Mouse (Mus musculus) intestine, postnatal 0 days (tissue): ENCODE measurements around the gene Lix1l. TPM values are rescaled to one million over a fixed set of nuclear protein-coding genes. Genes with fewer than 3 reads are reported as not detected.

Experiments used
- ATAC-seq: fragments of 200-750 bp; cut with Nextera tagmentation; 2 replicates; pipeline ENCODE4 v1.8.0; 2017; ENCODE audit warnings: mild to moderate bottlenecking, moderate TSS enrichment, moderate library complexity
- H3K27ac ChIP-seq: fragments of 300-500 bp; sonication (generic); 2 replicates; pipeline ENCODE4 v1.5.1; 2014; ENCODE audit warnings: mild to moderate bottlenecking, low read depth, low read length, moderate library complexity
- H3K27me3 ChIP-seq: fragments of 300-500 bp; sonication (generic); replicated peaks from 2 replicates; pipeline ENCODE4 v1.6.1; 2014; ENCODE audit warnings: low read length, mixed read lengths; ENCODE audit not compliant: control insufficient read depth, insufficient read depth
- H3K36me3 ChIP-seq: fragments of 300-500 bp; sonication (generic); 2 replicates; pipeline ENCODE4 v1.6.1; 2014; ENCODE audit warnings: mild to moderate bottlenecking, moderate library complexity; ENCODE audit not compliant: control insufficient read depth, insufficient read depth
- H3K4me1 ChIP-seq: fragments of 300-500 bp; sonication (generic); replicated peaks from 2 replicates; pipeline ENCODE4 v1.6.1; 2014; ENCODE audit warnings: antibody characterized with exemption, low read length, mixed read lengths; ENCODE audit not compliant: control insufficient read depth, insufficient read depth
- H3K4me2 ChIP-seq: fragments of 300-500 bp; sonication (generic); replicated peaks from 2 replicates; pipeline ENCODE4 v1.6.1; 2014; ENCODE audit warnings: low read depth, mild to moderate bottlenecking, moderate library complexity
- H3K4me3 ChIP-seq: fragments of 300-500 bp; sonication (generic); 2 replicates; pipeline ENCODE4 v1.5.1; 2014; ENCODE audit warnings: low read depth, low read length
- H3K9ac ChIP-seq: fragments of 300-500 bp; sonication (generic); 2 replicates; pipeline ENCODE4 v1.6.1; 2014; ENCODE audit warnings: mild to moderate bottlenecking, low read depth, low read length
- H3K9me3 ChIP-seq: fragments of 300-500 bp; sonication (generic); 2 replicates; pipeline ENCODE4 v1.6.1; 2016; ENCODE audit warnings: mixed run types; ENCODE audit not compliant: control insufficient read depth
- CTCF ChIP-seq: sonication (generic); IDR thresholded peaks from 2 replicates; pipeline ENCODE4 v1.5.1; 2016; ENCODE audit warnings: low read depth, mild to moderate bottlenecking, control low read depth, antibody characterized with exemption, moderate library complexity
- WGBS: fragments of 180-500 bp; shearing (Covaris S2); extraction: QIAGEN DNeasy Blood & Tissue Kit; methylation state at CpG from one replicate; pipeline ENCODE4 v1.1.7; 2014; 5-methylcytosine and 5-hydroxymethylcytosine counted together
- polyA plus RNA-seq: library from polyadenylated mRNA; unstranded; fragments of >200 nt; fragmentation: Nextera tagmentation; extraction: Ambion mirVana; gene quantifications from 2 replicates; pipeline ENCODE4 v1.2.1, GENCODE M21; 2015

Gene Lix1l
- polyA plus RNA-seq, 1 experiment from 2014 or later, result 2.2 TPM

DNA sequence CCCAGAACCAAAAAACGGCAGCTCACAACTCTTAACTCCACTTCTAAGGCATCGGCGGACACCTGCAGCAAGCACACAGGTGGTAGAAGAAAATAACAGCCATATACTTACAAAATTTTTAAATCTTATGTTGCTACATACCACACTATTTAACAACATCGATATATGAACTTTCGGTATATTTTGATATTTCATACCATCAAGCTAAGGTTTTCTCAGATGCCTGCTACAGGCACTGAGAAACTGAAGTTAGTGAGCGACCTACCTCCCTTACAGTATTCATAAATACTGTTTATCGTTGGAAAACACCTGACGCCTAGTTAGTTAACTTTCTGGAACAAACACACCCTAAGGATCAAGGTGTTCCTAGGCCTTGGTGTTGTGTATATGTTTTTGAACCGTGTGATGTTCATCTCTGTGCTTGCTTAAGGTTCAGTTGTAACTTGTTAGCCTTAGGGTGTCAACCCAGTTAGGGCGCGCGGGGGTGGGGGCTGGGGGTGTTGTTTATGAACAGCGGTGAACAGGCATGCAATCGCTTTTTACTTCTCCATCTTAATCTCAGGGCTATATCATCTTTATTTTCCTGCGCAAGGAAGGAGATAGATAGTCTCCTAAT, 44.8 kb upstream of the Lix1l start:
- Histone ChIP-seq H3K9me3 (no peaks in the 10 kb centered on the region), H3K4me3 (peak overlapping the region; percentile 65), H3K9ac (peak overlapping the region; percentile 90; the same call in 1 of the 2 replicates), H3K4me2 (peak overlapping the region; percentile 83), H3K27ac (peak overlapping the region; percentile 98), H3K4me1 (0 out of 2 replicates have a peak, but pooled peaks cover 3% of the 10 kb centered on the region), H3K36me3 (peaks cover 21% of the 10 kb centered on the region), H3K27me3 (no peaks in the 10 kb centered on the region)
- ATAC-seq, result no peak
- TF ChIP-seq CTCF, result no peak
- 69% methylated on average over 15 of the region's 15 CpGs for WGBS

GRCm38 (mm10) chr3:96556651-96557635, 44.0 kb upstream of the Lix1l start:
- no peaks in the 10 kb centered on the region for H3K4me1 ChIP-seq
- 5% methylated on average over 22 of the region's 22 CpGs for WGBS
- no peak for ATAC-seq
- TF ChIP-seq CTCF, result no peak
- H3K9ac ChIP-seq, result peak overlapping the region; percentile 90
- H3K4me3 ChIP-seq, result peak overlapping the region; percentile 65
- H3K4me2 ChIP-seq, result peak overlapping the region; percentile 83
- H3K36me3 ChIP-seq, result peaks cover 25% of the 10 kb centered on the region
- no peaks in the 10 kb centered on the region for H3K27me3 ChIP-seq
- no peaks in the 10 kb centered on the region for H3K9me3 ChIP-seq
- peak overlapping the region; percentile 98 for H3K27ac ChIP-seq

- no peaks in the 10 kb centered on the region for H3K4me1 ChIP-seq
- under 1% methylated on average over 26 of the region's 26 CpGs for WGBS
- H3K4me3 ChIP-seq, result peak within 1 kb of the TSS; percentile 65
Observed at GRCm38 (mm10) chr3:96557694-96558093, 43.3 kb upstream of the Lix1l start, which contains the start of gene Txnip. TSS of gene Txnip (plus strand) at chr3:96557957.

DNA sequence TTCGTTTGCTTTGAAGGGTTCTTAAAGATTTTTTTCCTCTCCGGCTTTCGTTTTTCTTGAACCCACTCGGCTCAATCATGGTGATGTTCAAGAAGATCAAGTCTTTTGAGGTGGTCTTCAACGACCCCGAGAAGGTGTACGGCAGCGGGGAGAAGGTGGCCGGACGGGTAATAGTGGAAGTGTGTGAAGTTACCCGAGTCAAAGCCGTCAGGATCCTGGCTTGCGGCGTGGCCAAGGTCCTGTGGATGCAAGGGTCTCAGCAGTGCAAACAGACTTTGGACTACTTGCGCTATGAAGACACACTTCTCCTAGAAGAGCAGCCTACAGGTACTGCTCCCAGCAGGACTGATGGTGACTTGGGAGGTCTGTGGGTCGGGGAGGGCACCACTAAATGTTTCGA, 42.8 kb upstream of the Lix1l start:
- Histone ChIP-seq H3K9ac (peak overlapping the region; percentile 90), H3K4me1 (no peaks in the 10 kb centered on the region), H3K27ac (peak overlapping the region; percentile 92), H3K4me3 (peak overlapping the region; percentile 65), H3K9me3 (no peaks in the 10 kb centered on the region), H3K27me3 (no peaks in the 10 kb centered on the region), H3K4me2 (peak overlapping the region; percentile 72), H3K36me3 (peaks cover 25% of the 10 kb centered on the region)
- TF ChIP-seq CTCF, result no peak
- 0 out of 2 replicates have a peak, but pooled peaks have one; percentile 5 for ATAC-seq
- under 1% methylated on average over 17 of the region's 17 CpGs for WGBS

More at GRCm38 (mm10) chr3:96557694-96558093, 43.3 kb upstream of the Lix1l start, which contains the start of gene Txnip:
- peak within 1 kb of the TSS; percentile 83 for H3K4me2 ChIP-seq
- H3K27ac ChIP-seq, result peak within 1 kb of the TSS; percentile 98
- no peaks in the 10 kb centered on the region for H3K9me3 ChIP-seq
- peaks cover 25% of the 10 kb centered on the region for H3K36me3 ChIP-seq
- peak; percentile 66 for TF ChIP-seq CTCF
- peak within 1 kb of the TSS; percentile 90 for H3K9ac ChIP-seq
- ATAC-seq, result peak; percentile 94
- no peaks in the 10 kb centered on the region for H3K27me3 ChIP-seq

GRCm38 (mm10) chr3:96558668-96559196, 42.2 kb upstream of the Lix1l start:
- WGBS, result 4% methylated on average over 10 of the region's 10 CpGs
- peak overlapping the region; percentile 72 for H3K4me2 ChIP-seq
- H3K36me3 ChIP-seq, result peaks cover 25% of the 10 kb centered on the region
- no peak for ATAC-seq
- peak overlapping the region; percentile 65 for H3K4me3 ChIP-seq
- 0 out of 2 replicates have a peak, but pooled peaks cover under 1% of the 10 kb centered on the region for H3K4me1 ChIP-seq
- TF ChIP-seq CTCF, result no peak
- H3K9me3 ChIP-seq, result no peaks in the 10 kb centered on the region
- H3K27ac ChIP-seq, result peak overlapping the region; percentile 92
- peak overlapping the region; percentile 90 for H3K9ac ChIP-seq
- no peaks in the 10 kb centered on the region for H3K27me3 ChIP-seq
